In genomic region chr2:167350126-167350650, GRCm38 (mm10) we compare ENCODE assay signal across 8 mouse cellular contexts. TPM values are rescaled to one million over a fixed set of nuclear protein-coding genes. Genes with fewer than 3 reads are reported as not detected.
DNase-seq lines count a peak whose midpoint lies in the region; ATAC-seq lines count a peak whose summit lies in the region.

No protein-coding gene starts in this region.

- no peaks in the 10 kb centered on the region for H3K9me3 ChIP-seq in neural tube, embryonic 11.5 days (ENCODE audit: control insufficient read depth, low read length)
- no peaks in the 10 kb centered on the region for H3K9me3 ChIP-seq in limb, embryonic 11.5 days (ENCODE audit: control insufficient read depth, low read length)
- H3K9me3 ChIP-seq in neural tube, embryonic 13.5 days, result no peaks in the 10 kb centered on the region

- no peak overlapping the region for H3K27ac ChIP-seq in neural tube, embryonic 11.5 days (ENCODE audit: low read depth, low read length)
- no peak overlapping the region for H3K27ac ChIP-seq in limb, embryonic 11.5 days (replicated peaks; ENCODE audit: low read depth, low read length)
- H3K27ac ChIP-seq in neural tube, embryonic 13.5 days (replicated peaks), result peak overlapping the region; percentile 92; the same call in 1 of the 2 replicates

- H3K4me2 ChIP-seq in neural tube, embryonic 11.5 days (ENCODE audit: low read depth), result peak overlapping the region; percentile 80
- H3K4me2 ChIP-seq in limb, embryonic 11.5 days (ENCODE audit: low read depth, severe bottlenecking), result peak overlapping the region; percentile 76; the same call in 1 of the 2 replicates
- H3K4me2 ChIP-seq in neural tube, embryonic 13.5 days, result peak overlapping the region; percentile 65

- H3K4me3 ChIP-seq in neural tube, embryonic 11.5 days (ENCODE audit: low read depth, low read length), result no peak overlapping the region; the same call in 1 of the 2 replicates
- no peak overlapping the region for H3K4me3 ChIP-seq in limb, embryonic 11.5 days (ENCODE audit: low read depth, low read length)
- H3K4me3 ChIP-seq in neural tube, embryonic 13.5 days, result peak overlapping the region; percentile 80

- H3K27me3 ChIP-seq in neural tube, embryonic 11.5 days (ENCODE audit: control insufficient read depth, insufficient read depth, low read length), result no peaks in the 10 kb centered on the region
- no peaks in the 10 kb centered on the region for H3K27me3 ChIP-seq in limb, embryonic 11.5 days (ENCODE audit: control insufficient read depth, insufficient read depth, low read length)
- H3K27me3 ChIP-seq in neural tube, embryonic 13.5 days, result peaks cover 12% of the 10 kb centered on the region

- peaks cover 12% of the 10 kb centered on the region for H3K4me1 ChIP-seq in neural tube, embryonic 11.5 days (ENCODE audit: control insufficient read depth, insufficient read depth, low read length)
- H3K4me1 ChIP-seq in limb, embryonic 11.5 days (ENCODE audit: control insufficient read depth, insufficient read depth, low read length), result peaks cover 7% of the 10 kb centered on the region
- peaks cover 31% of the 10 kb centered on the region for H3K4me1 ChIP-seq in neural tube, embryonic 13.5 days (replicated peaks)

- 68% methylated on average over 8 of the region's 8 CpGs for WGBS in neural tube, embryonic 11.5 days
- WGBS in limb, embryonic 11.5 days, result 62% methylated on average over 8 of the region's 8 CpGs
- 66% methylated on average over 8 of the region's 8 CpGs for WGBS in neural tube, embryonic 13.5 days

- H3K36me3 ChIP-seq in neural tube, embryonic 11.5 days (ENCODE audit: control insufficient read depth, insufficient read depth, low read length), result no peaks in the 10 kb centered on the region
- no peaks in the 10 kb centered on the region for H3K36me3 ChIP-seq in limb, embryonic 11.5 days (ENCODE audit: control insufficient read depth, insufficient read depth, low read length)
- no peaks in the 10 kb centered on the region for H3K36me3 ChIP-seq in neural tube, embryonic 13.5 days

- H3K9ac ChIP-seq in neural tube, embryonic 11.5 days (ENCODE audit: low read length), result peak overlapping the region; percentile 9; the same call in 1 of the 2 replicates
- no peak overlapping the region for H3K9ac ChIP-seq in limb, embryonic 11.5 days (ENCODE audit: low read length)
- H3K9ac ChIP-seq in neural tube, embryonic 13.5 days, result peak overlapping the region; percentile 65

- ATAC-seq in neural tube, embryonic 11.5 days (ENCODE audit: insufficient read depth, low FRiP score, low TSS enrichment), result no peak
- ATAC-seq in limb, embryonic 11.5 days (ENCODE audit: insufficient number of reproducible peaks, low FRiP score, low TSS enrichment, low read depth), result no peak
- no peak for ATAC-seq in neural tube, embryonic 13.5 days (ENCODE audit: low read depth)

- peak; percentile 56 for DNase-seq in cerebellum, adult 9-11 months
- no peak for DNase-seq in cerebellum, adult 11 months
- no peak for DNase-seq in neural tube, embryonic 11.5 days (ENCODE audit: low spot score)
- no peak for DNase-seq in neural tube, embryonic 10.5 days (ENCODE audit: extremely low spot score, low spot score)
- DNase-seq in limb, embryonic 11.5 days (ENCODE audit: low spot score), result no peak
- no peak for DNase-seq in spleen, adult 18-20 months
- DNase-seq in thymus, postnatal 25 days, result no peak

RNA-seq across cellular contexts. Expression of gene B4galt5, which starts 1.2 kb away (rescaled TPM):
- polyA plus RNA-seq in neural tube, embryonic 11.5 days (2014; fragmentation: Nextera tagmentation; extraction: Ambion mirVana), result 26.9 and 32.2 TPM in 2 replicates
- 15.9 and 16.3 TPM in 2 replicates for polyA plus RNA-seq in limb, embryonic 11.5 days (2014; fragmentation: Nextera tagmentation; extraction: Ambion mirVana)
- polyA plus RNA-seq in neural tube, embryonic 13.5 days (2015; fragmentation: Nextera tagmentation; extraction: Ambion mirVana), result 21.6 and 22.2 TPM in 2 replicates
